Mouse (Mus musculus): ENCODE results near the gene Pkp3. TPM values are rescaled to one million over a fixed set of nuclear protein-coding genes. Genes with fewer than 3 reads are reported as not detected.
A peak's percentile ranks its signal among the peaks of the same experiment; 100 is the strongest.

Gene Pkp3
- polyA plus RNA-seq, 1 experiment from 2014 or later, result 5.2 TPM

- H3K4me2 ChIP-seq (ENCODE audit: low read depth, low read length), result peak overlapping the region; percentile 40; the same call in 1 of the 2 replicates
- H3K27me3 ChIP-seq (ENCODE audit: control insufficient read depth, insufficient read depth, low read length), result no peaks in the 10 kb centered on the region
- no peaks in the 10 kb centered on the region for H3K36me3 ChIP-seq (ENCODE audit: control insufficient read depth, insufficient read depth)
- ATAC-seq (replicated peaks; ENCODE audit: extremely low read depth, insufficient read depth, low FRiP score), result peak; percentile 83
- peak overlapping the region; percentile 87 for H3K27ac ChIP-seq (ENCODE audit: low read length)
- 12% methylated on average over 5 of the region's 5 CpGs for WGBS
- H3K9ac ChIP-seq (ENCODE audit: low read length), result peak overlapping the region; percentile 20; the same call in 1 of the 2 replicates
- H3K4me1 ChIP-seq (ENCODE audit: control insufficient read depth, insufficient read depth, low read length), result peaks cover 9% of the 10 kb centered on the region
- H3K4me3 ChIP-seq (ENCODE audit: low read length), result no peak overlapping the region
- no peaks in the 10 kb centered on the region for H3K9me3 ChIP-seq (replicated peaks; ENCODE audit: control insufficient read depth, low read length)
Measured at GRCm38 (mm10) chr7:141041661-141042060, 36.4 kb upstream of the Pkp3 start.

GRCm38 (mm10) chr7:141042539-141042938 is 35.5 kb upstream of the Pkp3 start:
- Histone ChIP-seq H3K4me3 (ENCODE audit: low read length) (no peak overlapping the region), H3K27ac (ENCODE audit: low read length) (no peak overlapping the region), H3K4me2 (ENCODE audit: low read depth, low read length) (no peak overlapping the region), H3K36me3 (ENCODE audit: control insufficient read depth, insufficient read depth) (no peaks in the 10 kb centered on the region), H3K9ac (ENCODE audit: low read length) (no peak overlapping the region), H3K9me3 (replicated peaks; ENCODE audit: control insufficient read depth, low read length) (no peaks in the 10 kb centered on the region), H3K27me3 (ENCODE audit: control insufficient read depth, insufficient read depth, low read length) (no peaks in the 10 kb centered on the region), H3K4me1 (ENCODE audit: control insufficient read depth, insufficient read depth, low read length) (peaks cover 14% of the 10 kb centered on the region)
- WGBS, result 47% methylated on average over 4 of the region's 4 CpGs
- ATAC-seq (replicated peaks; ENCODE audit: extremely low read depth, insufficient read depth, low FRiP score), result no peak

GRCm38 (mm10) chr7:141046931-141047580 is 31.0 kb upstream of the Pkp3 start:
- Histone ChIP-seq H3K36me3 (ENCODE audit: control insufficient read depth, insufficient read depth) (no peaks in the 10 kb centered on the region), H3K4me2 (ENCODE audit: low read depth, low read length) (peak overlapping the region; percentile 89), H3K4me1 (ENCODE audit: control insufficient read depth, insufficient read depth, low read length) (peaks cover 9% of the 10 kb centered on the region), H3K4me3 (ENCODE audit: low read length) (no peak overlapping the region), H3K9me3 (replicated peaks; ENCODE audit: control insufficient read depth, low read length) (no peaks in the 10 kb centered on the region), H3K27me3 (ENCODE audit: control insufficient read depth, insufficient read depth, low read length) (peaks cover 4% of the 10 kb centered on the region; the same call in 1 of the 2 replicates), H3K27ac (ENCODE audit: low read length) (peak overlapping the region; percentile 89), H3K9ac (ENCODE audit: low read length) (peak overlapping the region; percentile 50)
- ATAC-seq (replicated peaks; ENCODE audit: extremely low read depth, insufficient read depth, low FRiP score), result no peak
- WGBS, result 53% methylated on average over 6 of the region's 6 CpGs

- Histone ChIP-seq H3K36me3 (ENCODE audit: control insufficient read depth, insufficient read depth) (no peaks in the 10 kb centered on the region), H3K27me3 (ENCODE audit: control insufficient read depth, insufficient read depth, low read length) (peaks cover 4% of the 10 kb centered on the region; the same call in 1 of the 2 replicates), H3K4me2 (ENCODE audit: low read depth, low read length) (peak overlapping the region; percentile 89), H3K4me3 (ENCODE audit: low read length) (peak overlapping the region; percentile 48), H3K27ac (ENCODE audit: low read length) (peak overlapping the region; percentile 90), H3K4me1 (ENCODE audit: control insufficient read depth, insufficient read depth, low read length) (peaks cover 9% of the 10 kb centered on the region), H3K9ac (ENCODE audit: low read length) (peak overlapping the region; percentile 63), H3K9me3 (replicated peaks; ENCODE audit: control insufficient read depth, low read length) (no peaks in the 10 kb centered on the region)
- 5% methylated on average over 16 of the region's 19 CpGs for WGBS
- ATAC-seq (replicated peaks; ENCODE audit: extremely low read depth, insufficient read depth, low FRiP score), result peak; percentile 86
Measured at GRCm38 (mm10) chr7:141047581-141048225, 30.3 kb upstream of the Pkp3 start.

- Histone ChIP-seq H3K4me3 (ENCODE audit: low read length) (peak overlapping the region; percentile 48), H3K27ac (ENCODE audit: low read length) (peak overlapping the region; percentile 90), H3K36me3 (ENCODE audit: control insufficient read depth, insufficient read depth) (no peaks in the 10 kb centered on the region), H3K9ac (ENCODE audit: low read length) (peak overlapping the region; percentile 63), H3K27me3 (ENCODE audit: control insufficient read depth, insufficient read depth, low read length) (peaks cover 4% of the 10 kb centered on the region; the same call in 1 of the 2 replicates), H3K4me1 (ENCODE audit: control insufficient read depth, insufficient read depth, low read length) (peaks cover 9% of the 10 kb centered on the region), H3K9me3 (replicated peaks; ENCODE audit: control insufficient read depth, low read length) (no peaks in the 10 kb centered on the region), H3K4me2 (ENCODE audit: low read depth, low read length) (peak overlapping the region; percentile 89)
- ATAC-seq (replicated peaks; ENCODE audit: extremely low read depth, insufficient read depth, low FRiP score), result peak; percentile 91
- 9% methylated on average over 21 of the region's 21 CpGs for WGBS
Measured at GRCm38 (mm10) chr7:141048226-141049218, 29.5 kb upstream of the Pkp3 start.

GRCm38 (mm10) chr7:141049326-141049725 is 28.7 kb upstream of the Pkp3 start:
- Histone ChIP-seq H3K9ac (ENCODE audit: low read length) (no peak overlapping the region), H3K27me3 (ENCODE audit: control insufficient read depth, insufficient read depth, low read length) (peaks cover 4% of the 10 kb centered on the region; the same call in 1 of the 2 replicates), H3K4me2 (ENCODE audit: low read depth, low read length) (no peak overlapping the region), H3K27ac (ENCODE audit: low read length) (no peak overlapping the region), H3K36me3 (ENCODE audit: control insufficient read depth, insufficient read depth) (no peaks in the 10 kb centered on the region), H3K9me3 (replicated peaks; ENCODE audit: control insufficient read depth, low read length) (no peaks in the 10 kb centered on the region), H3K4me1 (ENCODE audit: control insufficient read depth, insufficient read depth, low read length) (peaks cover 9% of the 10 kb centered on the region), H3K4me3 (ENCODE audit: low read length) (no peak overlapping the region)
- WGBS, result 47% methylated on average over 2 of the region's 2 CpGs
- no peak for ATAC-seq (replicated peaks; ENCODE audit: extremely low read depth, insufficient read depth, low FRiP score)

GRCm38 (mm10) chr7:141051060-141051685 is 26.8 kb upstream of the Pkp3 start:
- no peak overlapping the region for H3K27ac ChIP-seq (ENCODE audit: low read length)
- peaks cover 9% of the 10 kb centered on the region for H3K4me1 ChIP-seq (ENCODE audit: control insufficient read depth, insufficient read depth, low read length)
- H3K4me2 ChIP-seq (ENCODE audit: low read depth, low read length), result no peak overlapping the region
- H3K4me3 ChIP-seq (ENCODE audit: low read length), result no peak overlapping the region
- ATAC-seq (replicated peaks; ENCODE audit: extremely low read depth, insufficient read depth, low FRiP score), result no peak
- H3K9ac ChIP-seq (ENCODE audit: low read length), result no peak overlapping the region
- no peaks in the 10 kb centered on the region for H3K36me3 ChIP-seq (ENCODE audit: control insufficient read depth, insufficient read depth)
- peaks cover 8% of the 10 kb centered on the region for H3K27me3 ChIP-seq (ENCODE audit: control insufficient read depth, insufficient read depth, low read length)
- WGBS, result 62% methylated on average over 17 of the region's 17 CpGs
- peaks cover 3% of the 10 kb centered on the region for H3K9me3 ChIP-seq (replicated peaks; ENCODE audit: control insufficient read depth, low read length)

- peaks cover 8% of the 10 kb centered on the region for H3K27me3 ChIP-seq (ENCODE audit: control insufficient read depth, insufficient read depth, low read length)
- no peak overlapping the region for H3K27ac ChIP-seq (ENCODE audit: low read length)
- WGBS, result 84% methylated on average over 4 of the region's 4 CpGs
Measured at GRCm38 (mm10) chr7:141052016-141052415, 26.0 kb upstream of the Pkp3 start.

More at GRCm38 (mm10) chr7:141052016-141052415, 26.0 kb upstream of the Pkp3 start:
- peaks cover 9% of the 10 kb centered on the region for H3K4me1 ChIP-seq (ENCODE audit: control insufficient read depth, insufficient read depth, low read length)
- no peaks in the 10 kb centered on the region for H3K36me3 ChIP-seq (ENCODE audit: control insufficient read depth, insufficient read depth)
- no peak overlapping the region for H3K4me2 ChIP-seq (ENCODE audit: low read depth, low read length)
- peaks cover 3% of the 10 kb centered on the region for H3K9me3 ChIP-seq (replicated peaks; ENCODE audit: control insufficient read depth, low read length)
- H3K9ac ChIP-seq (ENCODE audit: low read length), result no peak overlapping the region
- no peak overlapping the region for H3K4me3 ChIP-seq (ENCODE audit: low read length)
- ATAC-seq (replicated peaks; ENCODE audit: extremely low read depth, insufficient read depth, low FRiP score), result no peak

Measured in heart, embryonic 16.5 days (tissue).